Mouse (Mus musculus) spleen, adult 2 months (tissue): ENCODE data around the gene Ssc4d. TPM values are rescaled to one million over a fixed set of nuclear protein-coding genes. Genes with fewer than 3 reads are reported as not detected.

Experiments used
- DNase-seq, 2 experiments: peaks; one replicate each; pipeline versions ENCODE4 v3.0.0 to v3.0.0-alpha.2; 2012 to 2021; ENCODE audit warnings: low spot score in 2 of 2, low read depth in 1 of 2
- H3K27ac ChIP-seq: fragments of 200-500 bp; 2 replicates; pipeline ENCODE4 v1.5.1; 2012; ENCODE audit warnings: low read length, inconsistent platforms; ENCODE audit not compliant: insufficient read depth
- H3K27me3 ChIP-seq: fragments of 200-500 bp; 2 replicates; pipeline ENCODE4 v1.6.1; 2012; ENCODE audit warnings: mild to moderate bottlenecking, moderate library complexity, low read length, inconsistent platforms; ENCODE audit not compliant: control insufficient read depth, insufficient read depth
- H3K36me3 ChIP-seq: fragments of 200-500 bp; 2 replicates; pipeline ENCODE4 v1.6.1; 2012; ENCODE audit warnings: mild to moderate bottlenecking, low read length, inconsistent platforms; ENCODE audit not compliant: control insufficient read depth, insufficient read depth
- H3K4me1 ChIP-seq: fragments of 200-500 bp; 2 replicates; pipeline ENCODE4 v1.6.1; 2011; ENCODE audit warnings: inconsistent platforms; ENCODE audit not compliant: control insufficient read depth, insufficient read depth, insufficient read length
- H3K4me3 ChIP-seq: fragments of 200-500 bp; 2 replicates; pipeline ENCODE4 v1.5.1; 2011; ENCODE audit warnings: mild to moderate bottlenecking, inconsistent platforms; ENCODE audit not compliant: insufficient read depth, insufficient read length; ENCODE audit errors: extremely low read depth
- CTCF ChIP-seq: fragments of 200-500 bp; IDR thresholded peaks from 2 replicates; pipeline ENCODE4 v1.5.1; 2011; ENCODE audit warnings: mild to moderate bottlenecking, inconsistent platforms; ENCODE audit not compliant: insufficient read depth, insufficient read length, insufficient replicate concordance; ENCODE audit errors: extremely low read depth
- POLR2A ChIP-seq: fragments of 200-500 bp; IDR thresholded peaks from 2 replicates; pipeline ENCODE4 v1.6.1; 2011; ENCODE audit warnings: low read depth, low read length, inconsistent platforms
- WGBS: fragments of 180-500 bp; shearing (Covaris S2); methylation state at CpG from one replicate; pipeline ENCODE4 v1.1.7; 2018; 5-methylcytosine and 5-hydroxymethylcytosine counted together
- polyA plus RNA-seq: library from polyadenylated mRNA; depleted of rRNA; stranded (reverse); fragments of >200 nt; gene quantifications from 2 replicates; pipeline ENCODE4 v1.2.3, GENCODE M21; 2012; rRNA removed

Ssc4d gene
- 2.0 and 2.4 TPM in 2 replicates for polyA plus RNA-seq

DNA sequence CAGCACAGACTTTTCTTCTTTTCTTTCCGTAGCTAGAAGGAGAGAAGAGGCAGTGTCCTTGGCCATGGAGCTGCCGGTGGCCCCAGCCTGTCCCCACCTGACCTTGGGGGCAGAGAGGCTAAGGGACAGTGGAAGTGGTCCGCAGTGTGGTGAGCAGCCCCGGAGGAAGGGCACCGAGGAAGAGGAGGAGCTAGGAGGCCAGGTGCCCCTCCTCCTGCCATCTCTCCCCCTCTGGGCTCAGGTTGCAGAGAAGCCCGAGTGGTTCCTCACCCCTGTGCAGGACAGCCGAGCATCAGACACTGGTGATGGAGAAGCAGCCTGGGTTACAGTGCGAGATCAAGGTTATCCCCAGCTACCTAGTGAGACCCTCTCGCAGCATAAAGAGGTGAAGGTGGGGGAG, at the start of gene Ssc4d:
Gene Ssc4d (minus strand): TSS at position 167 of the 400 bp plus-strand sequence.
- 36% methylated on average over 9 of the region's 9 CpGs for WGBS
- DNase-seq, result no peak
- no peaks in the 10 kb centered on the region for H3K36me3 ChIP-seq
- H3K27me3 ChIP-seq, result no peaks in the 10 kb centered on the region
- no peak for TF ChIP-seq POLR2A
- no peak for TF ChIP-seq CTCF
- H3K4me3 ChIP-seq, result no peak within 1 kb of the TSS
- no peak within 1 kb of the TSS for H3K27ac ChIP-seq
- no peaks in the 10 kb centered on the region for H3K4me1 ChIP-seq

- H3K4me3 ChIP-seq, result no peak overlapping the region
- DNase-seq, result no peak
- 73% methylated on average over 1 of the region's 1 CpGs for WGBS
- H3K27ac ChIP-seq, result no peak overlapping the region
- peaks cover 6% of the 10 kb centered on the region for H3K36me3 ChIP-seq
- TF ChIP-seq POLR2A, result no peak
- no peak for TF ChIP-seq CTCF
- H3K4me1 ChIP-seq, result no peaks in the 10 kb centered on the region
- no peaks in the 10 kb centered on the region for H3K27me3 ChIP-seq
These were observed 45.6 kb upstream of the Ssc4d start for GRCm38 (mm10) chr5:136019907-136020306.

GRCm38 (mm10) chr5:136018726-136019125, 44.4 kb upstream of the Ssc4d start:
- 82% methylated on average over 2 of the region's 2 CpGs for WGBS
- H3K4me3 ChIP-seq, result no peak overlapping the region

DNA sequence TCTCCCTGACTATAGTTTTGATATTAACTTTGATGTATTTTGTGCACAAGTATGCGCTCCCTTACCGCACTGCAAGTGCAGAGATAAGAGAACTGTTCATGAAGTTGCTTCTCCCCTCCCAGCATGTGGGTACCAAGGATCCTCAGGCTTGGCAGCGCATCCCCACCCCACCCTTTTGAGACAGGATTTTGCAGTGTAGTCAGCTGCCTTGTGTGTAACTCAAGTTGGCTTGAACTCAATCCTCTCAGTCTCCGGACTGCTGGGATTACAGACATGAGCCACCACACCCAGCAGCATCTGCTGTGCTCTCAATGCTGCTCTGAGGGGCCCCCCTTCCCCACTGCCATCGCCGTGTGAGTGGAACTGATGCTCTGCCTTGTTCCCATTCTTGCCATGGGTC, 42.9 kb upstream of the Ssc4d start:
- WGBS, result 85% methylated on average over 6 of the region's 6 CpGs
- TF ChIP-seq CTCF (no peak), POLR2A (no peak)
- Histone ChIP-seq H3K27me3 (no peaks in the 10 kb centered on the region), H3K36me3 (peaks cover 10% of the 10 kb centered on the region), H3K4me1 (no peaks in the 10 kb centered on the region), H3K4me3 (no peak overlapping the region), H3K27ac (no peak overlapping the region)
- DNase-seq, result no peak

More at GRCm38 (mm10) chr5:136018726-136019125, 44.4 kb upstream of the Ssc4d start:
- Histone ChIP-seq H3K36me3 (peaks cover 6% of the 10 kb centered on the region), H3K27ac (no peak overlapping the region), H3K4me1 (no peaks in the 10 kb centered on the region), H3K27me3 (no peaks in the 10 kb centered on the region)
- TF ChIP-seq CTCF, result no peak
- no peak for TF ChIP-seq POLR2A
- no peak for DNase-seq

DNA sequence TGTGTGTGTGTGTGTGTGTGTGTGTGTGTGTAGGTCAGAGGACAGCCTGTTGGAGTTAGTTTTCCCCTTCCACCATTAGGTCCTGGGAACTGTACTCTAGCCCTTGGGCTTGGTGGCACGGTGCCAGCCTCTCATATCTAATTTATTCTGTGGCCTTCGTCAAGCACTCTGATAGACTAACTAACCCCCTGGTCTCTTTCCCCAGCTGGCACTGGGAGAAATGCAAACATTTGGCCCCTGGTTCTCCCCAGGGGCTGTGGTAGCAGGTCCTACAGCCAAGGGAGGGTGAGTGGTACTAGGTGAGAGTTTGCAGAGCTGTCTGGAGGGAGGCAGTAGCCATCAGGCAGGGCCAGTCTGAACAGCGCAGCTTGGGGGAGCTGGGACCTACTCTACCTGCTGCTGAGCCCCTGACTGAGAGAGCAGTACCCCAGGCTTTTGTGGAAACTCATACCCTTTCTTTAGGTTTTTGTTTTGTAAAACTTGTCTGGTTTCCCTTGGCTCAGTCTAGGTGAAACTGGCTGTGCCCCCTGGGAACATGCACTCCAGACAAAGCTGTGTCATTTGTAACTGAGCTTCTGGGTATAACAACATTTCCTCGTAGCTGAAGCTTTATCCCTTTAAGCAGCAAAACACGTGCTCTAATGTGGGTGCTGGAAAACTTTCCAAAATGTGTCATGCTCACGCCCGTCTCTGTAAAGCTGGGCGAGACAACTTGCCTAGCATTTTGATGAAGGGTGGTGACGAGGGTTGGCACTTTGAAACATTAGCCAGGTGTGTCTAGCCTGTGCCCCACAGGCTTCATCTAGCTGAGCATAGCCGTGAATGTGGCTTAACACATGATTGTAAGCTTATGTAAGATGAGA, 41.9 kb upstream of the Ssc4d start:
- DNase-seq, result no peak
- 74% methylated on average over 10 of the region's 10 CpGs for WGBS
- peaks cover 13% of the 10 kb centered on the region for H3K36me3 ChIP-seq

DNA sequence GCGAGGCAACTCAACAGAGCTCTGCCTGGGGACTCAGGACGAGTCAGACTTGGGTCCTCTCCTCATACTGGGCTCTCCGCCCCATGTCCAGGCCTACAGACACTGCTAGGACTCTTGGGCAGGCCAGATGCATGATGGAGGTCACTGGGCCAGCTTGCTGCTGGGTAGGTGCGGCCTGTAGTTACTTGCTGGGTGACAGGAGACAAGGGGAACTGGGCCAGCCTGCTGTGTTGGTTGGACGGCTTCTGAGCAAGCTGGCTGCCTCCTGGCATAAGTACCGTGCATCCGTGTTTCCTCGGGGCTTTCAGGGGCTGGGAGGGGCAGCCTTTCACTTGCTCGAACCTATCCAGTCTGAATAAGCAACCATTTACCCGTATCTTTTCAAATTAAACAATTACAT, 41.3 kb upstream of the Ssc4d start:
- Histone ChIP-seq H3K36me3 (peaks cover 14% of the 10 kb centered on the region), H3K27ac (no peak overlapping the region), H3K27me3 (no peaks in the 10 kb centered on the region), H3K4me3 (no peak overlapping the region), H3K4me1 (no peaks in the 10 kb centered on the region)
- TF ChIP-seq CTCF (no peak), POLR2A (no peak)
- DNase-seq, result no peak
- 87% methylated on average over 10 of the region's 10 CpGs for WGBS

More for the DNA sequence above, 41.9 kb upstream of the Ssc4d start:
- H3K4me3 ChIP-seq, result no peak overlapping the region
- no peaks in the 10 kb centered on the region for H3K4me1 ChIP-seq
- H3K27ac ChIP-seq, result no peak overlapping the region
- TF ChIP-seq CTCF (no peak), POLR2A (no peak)
- H3K27me3 ChIP-seq, result no peaks in the 10 kb centered on the region

DNA sequence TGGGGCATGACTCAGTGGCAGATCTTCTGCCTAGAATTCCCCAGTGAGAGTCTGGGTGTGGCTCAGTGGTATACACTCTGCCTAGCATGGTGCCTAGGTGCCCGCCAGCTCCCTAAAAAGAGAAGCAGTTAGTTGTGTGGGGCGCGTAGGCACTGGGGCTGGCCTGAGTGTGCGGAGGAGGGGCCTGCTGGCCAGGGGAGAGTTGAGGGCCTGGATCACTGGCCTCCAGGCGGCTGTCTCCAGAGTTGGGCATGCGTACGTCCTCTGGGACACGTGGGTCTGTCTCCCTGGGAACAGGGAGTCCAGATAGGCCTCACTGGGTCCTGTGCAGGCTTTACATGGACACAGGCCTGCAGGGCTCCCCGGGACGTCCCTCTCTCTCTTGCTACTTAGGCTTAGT, 40.5 kb upstream of the Ssc4d start:
- Histone ChIP-seq H3K4me1 (no peaks in the 10 kb centered on the region), H3K36me3 (peaks cover 18% of the 10 kb centered on the region), H3K27me3 (no peaks in the 10 kb centered on the region), H3K27ac (no peak overlapping the region), H3K4me3 (no peak overlapping the region)
- no peak for DNase-seq
- TF ChIP-seq CTCF (no peak), POLR2A (no peak)
- WGBS, result 91% methylated on average over 10 of the region's 10 CpGs
